Comparison of ENCODE assay signal across 7 mouse cellular contexts in the genomic region with DNA sequence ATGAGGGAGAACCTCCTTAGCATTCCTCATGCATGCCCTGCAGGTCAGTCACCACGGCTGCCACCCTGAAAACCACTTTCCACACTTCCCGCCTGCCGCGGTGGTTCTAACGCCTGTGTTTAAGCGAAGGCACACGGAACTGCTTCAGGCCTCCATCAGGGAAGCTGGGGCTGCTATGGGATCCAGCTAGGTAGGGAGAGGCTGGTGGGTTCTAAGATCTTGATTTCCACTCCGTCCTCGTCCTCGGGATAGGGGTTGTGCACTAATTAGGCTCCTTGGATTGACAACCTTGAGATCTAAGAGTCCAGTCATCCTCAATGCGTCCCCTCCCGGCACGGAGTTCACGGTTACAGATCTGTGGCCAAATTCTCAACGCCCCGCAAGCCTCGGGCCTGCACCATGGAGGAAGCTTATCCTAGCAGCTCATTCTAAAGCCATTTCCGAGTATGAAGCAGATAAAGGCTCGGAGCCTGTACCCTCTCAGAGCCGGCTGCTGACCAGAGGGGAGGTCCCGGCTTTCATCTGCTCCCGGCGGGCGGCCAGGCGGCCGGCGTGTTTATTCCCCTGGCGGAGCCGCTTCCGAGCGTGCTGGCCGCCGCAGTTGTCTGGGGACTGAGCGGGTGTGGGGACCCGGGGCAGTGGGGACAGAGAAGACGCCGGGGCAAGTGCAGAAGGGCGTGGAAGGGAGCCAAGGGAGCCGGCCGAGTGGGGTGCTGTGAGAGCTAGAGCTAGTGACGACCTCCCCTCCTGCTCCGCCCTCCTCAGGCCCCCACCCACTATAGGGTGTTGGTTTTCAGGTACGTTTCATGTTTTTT. TPM values are rescaled to one million over a fixed set of nuclear protein-coding genes. Genes with fewer than 3 reads are reported as not detected.
DNase-seq lines count a peak whose midpoint lies in the region; ATAC-seq and TF ChIP-seq lines count a peak whose summit lies in the region.

No protein-coding gene starts in this region.

- H3K9ac ChIP-seq in heart, embryonic 16.5 days (ENCODE audit: low read length): peak overlapping the region; percentile 34; the same call in 1 of the 2 replicates
- H3K9ac ChIP-seq in liver, embryonic 14.5 days (replicated peaks): no peak overlapping the region
- 0 out of 2 replicates have a peak overlapping the region, but pooled peaks have one; percentile 41 for H3K9ac ChIP-seq in neural tube, embryonic 13.5 days

- 4% methylated on average over 43 of the region's 43 CpGs for WGBS in heart, embryonic 16.5 days
- 2% methylated on average over 43 of the region's 43 CpGs for WGBS in liver, embryonic 14.5 days (ENCODE audit: insufficient replicate concordance)
- WGBS in neural tube, embryonic 13.5 days: 1% methylated on average over 42 of the region's 43 CpGs
- 6% methylated on average over 43 of the region's 43 CpGs for WGBS in thymus, adult 2 months

- no peaks in the 10 kb centered on the region for H3K9me3 ChIP-seq in heart, embryonic 16.5 days (replicated peaks; ENCODE audit: control insufficient read depth, low read length)
- H3K9me3 ChIP-seq in liver, embryonic 14.5 days (ENCODE audit: control insufficient read depth, low read length): no peaks in the 10 kb centered on the region
- H3K9me3 ChIP-seq in neural tube, embryonic 13.5 days: no peaks in the 10 kb centered on the region

- peak overlapping the region; percentile 26; the same call in 1 of the 2 replicates for H3K4me3 ChIP-seq in bone marrow macrophage, adult 2 months (ENCODE audit: insufficient read depth, low read length)
- H3K4me3 ChIP-seq in heart, embryonic 16.5 days (ENCODE audit: low read length): peak overlapping the region; percentile 46
- H3K4me3 ChIP-seq in liver, embryonic 14.5 days (ENCODE audit: insufficient read depth in 1 of 2, low read depth in 2 of 2, low read length in 2 of 2): no peak overlapping the region
- peak overlapping the region; percentile 21 for H3K4me3 ChIP-seq in neural tube, embryonic 13.5 days
- H3K4me3 ChIP-seq in thymus, adult 2 months (ENCODE audit: control insufficient read depth, insufficient read depth, low read length): no peak overlapping the region

- peak overlapping the region; percentile 62 for H3K4me2 ChIP-seq in heart, embryonic 16.5 days (ENCODE audit: low read depth, low read length)
- peak overlapping the region; percentile 20; the same call in 1 of the 2 replicates for H3K4me2 ChIP-seq in liver, embryonic 14.5 days (ENCODE audit: low read depth)
- peak overlapping the region; percentile 51 for H3K4me2 ChIP-seq in neural tube, embryonic 13.5 days

- no peak overlapping the region for H3K27ac ChIP-seq in bone marrow macrophage, adult 2 months (ENCODE audit: insufficient read depth, low read depth, low read length)
- H3K27ac ChIP-seq in heart, embryonic 16.5 days (ENCODE audit: low read length): no peak overlapping the region
- H3K27ac ChIP-seq in liver, embryonic 14.5 days: no peak overlapping the region
- H3K27ac ChIP-seq in neural tube, embryonic 13.5 days (replicated peaks): no peak overlapping the region
- H3K27ac ChIP-seq in thymus, adult 2 months (ENCODE audit: control insufficient read depth, insufficient read depth, low read length): no peak overlapping the region

- no peaks in the 10 kb centered on the region for H3K36me3 ChIP-seq in heart, embryonic 16.5 days (ENCODE audit: control insufficient read depth, insufficient read depth)
- H3K36me3 ChIP-seq in liver, embryonic 14.5 days (replicated peaks; ENCODE audit: control insufficient read depth, insufficient read depth, low read depth): no peaks in the 10 kb centered on the region
- no peaks in the 10 kb centered on the region for H3K36me3 ChIP-seq in neural tube, embryonic 13.5 days
- no peaks in the 10 kb centered on the region for H3K36me3 ChIP-seq in thymus, adult 2 months (ENCODE audit: control insufficient read depth, insufficient read depth, low read length)

- TF ChIP-seq EP300 in liver, embryonic 14.5 days (IDR thresholded peaks at IDR 0.05; ENCODE audit: low read depth): no peak

- TF ChIP-seq CTCF in bone marrow macrophage, adult 2 months (IDR thresholded peaks at IDR 0.05; ENCODE audit: low read depth, low read length): no peak
- no peak for TF ChIP-seq CTCF in liver, embryonic 14.5 days (IDR thresholded peaks at IDR 0.05; ENCODE audit: low read depth)
- no peak for TF ChIP-seq CTCF in thymus, adult 2 months (IDR thresholded peaks at IDR 0.05; ENCODE audit: borderline replicate concordance, control insufficient read depth, extremely low read depth, insufficient read depth, low read length, poor library complexity)

- no peaks in the 10 kb centered on the region for H3K4me1 ChIP-seq in bone marrow macrophage, adult 2 months (ENCODE audit: control insufficient read depth, insufficient read depth, low read length)
- H3K4me1 ChIP-seq in heart, embryonic 16.5 days (ENCODE audit: control insufficient read depth, insufficient read depth, low read length): 0 out of 2 replicates have a peak, but pooled peaks cover 2% of the 10 kb centered on the region
- H3K4me1 ChIP-seq in liver, embryonic 14.5 days (replicated peaks; ENCODE audit: control insufficient read depth in 2 of 2, insufficient read depth in 2 of 2, low read length in 1 of 2): no peaks in the 10 kb centered on the region
- H3K4me1 ChIP-seq in neural tube, embryonic 13.5 days (replicated peaks): peaks cover 10% of the 10 kb centered on the region
- no peaks in the 10 kb centered on the region for H3K4me1 ChIP-seq in thymus, adult 2 months (replicated peaks; ENCODE audit: control insufficient read depth, insufficient read depth, low read length)

- DNase-seq in MN1 (ENCODE audit: low spot score): peak; percentile 25
- no peak for DNase-seq in liver, embryonic 14.5 days (ENCODE audit: low read depth in 3 of 3, low spot score in 3 of 3)
- no peak for DNase-seq in cerebellum, adult 9-10 months
- no peak for DNase-seq in thymus, adult 2 months

- peak; percentile 41; the same call in 1 of the 2 replicates for ATAC-seq in heart, embryonic 16.5 days (replicated peaks; ENCODE audit: extremely low read depth, insufficient read depth, low FRiP score)
- no peak for ATAC-seq in liver, embryonic 14.5 days (ENCODE audit: insufficient read depth)
- no peak for ATAC-seq in neural tube, embryonic 13.5 days (ENCODE audit: low read depth)

- no peak for TF ChIP-seq POLR2A in bone marrow macrophage, adult 2 months (IDR thresholded peaks at IDR 0.05; ENCODE audit: borderline replicate concordance, low read depth, low read length)
- TF ChIP-seq POLR2A in thymus, adult 2 months (IDR thresholded peaks at IDR 0.05; ENCODE audit: control insufficient read depth, extremely low read depth, insufficient read depth, low read length, poor library complexity): no peak

- peaks cover 79% of the 10 kb centered on the region for H3K27me3 ChIP-seq in heart, embryonic 16.5 days (ENCODE audit: control insufficient read depth, insufficient read depth, low read length)
- peaks cover 81% of the 10 kb centered on the region for H3K27me3 ChIP-seq in liver, embryonic 14.5 days (ENCODE audit: control insufficient read depth, insufficient read depth, low read length)
- peaks cover 98% of the 10 kb centered on the region for H3K27me3 ChIP-seq in neural tube, embryonic 13.5 days
- H3K27me3 ChIP-seq in thymus, adult 2 months (ENCODE audit: control insufficient read depth, insufficient read depth, low read length): peaks cover 36% of the 10 kb centered on the region

RNA-seq across cellular contexts. Expression of a gene that starts 8.7 kb away (rescaled TPM):
- polyA plus RNA-seq in bone marrow macrophage, adult 2 months (2012; ENCODE audit: insufficient read depth, insufficient read length, missing spikeins): not detected in 2 replicates
- polyA plus RNA-seq in heart, embryonic 16.5 days (2015; fragmentation: Nextera tagmentation; extraction: Ambion mirVana): 0.72 and 5.0 TPM in 2 replicates
- 0.08 TPM in 1 of 2 replicates, not detected in the other for polyA plus RNA-seq in liver, embryonic 14.5 days (2012; rRNA removed)
- 0.04 TPM in 1 of 2 replicates, not detected in the other for polyA plus RNA-seq in liver, embryonic 14.5 days (2014; fragmentation: Nextera tagmentation; extraction: Ambion mirVana)
- 0.25 and 0.59 TPM in 2 replicates for polyA plus RNA-seq in neural tube, embryonic 13.5 days (2015; fragmentation: Nextera tagmentation; extraction: Ambion mirVana)
- 0.06 and 0.08 TPM in 2 replicates for polyA plus RNA-seq in thymus, adult 2 months (2012; rRNA removed)

RNA-seq across cellular contexts. Expression of a gene that starts 44.8 kb away (rescaled TPM):
- not detected in 2 replicates for polyA plus RNA-seq in bone marrow macrophage, adult 2 months (2012; ENCODE audit: insufficient read depth, insufficient read length, missing spikeins)
- not detected in 2 replicates for polyA plus RNA-seq in heart, embryonic 16.5 days (2015; fragmentation: Nextera tagmentation; extraction: Ambion mirVana)
- not detected in 2 replicates for polyA plus RNA-seq in liver, embryonic 14.5 days (2012; rRNA removed)
- polyA plus RNA-seq in liver, embryonic 14.5 days (2014; fragmentation: Nextera tagmentation; extraction: Ambion mirVana): not detected in 2 replicates
- polyA plus RNA-seq in neural tube, embryonic 13.5 days (2015; fragmentation: Nextera tagmentation; extraction: Ambion mirVana): not detected in 2 replicates
- not detected in 2 replicates for polyA plus RNA-seq in thymus, adult 2 months (2012; rRNA removed)

Comparison
In these comparisons a context has a peak if more than half of its experiments do, and no peak if none do; other contexts are left out.
1. H3K4me3 ChIP-seq: peak in bone marrow macrophage, adult 2 months (single experiment), heart, embryonic 16.5 days (single experiment) and neural tube, embryonic 13.5 days (single experiment); none in liver, embryonic 14.5 days (0 of 2) and thymus, adult 2 months (single experiment).
2. Peak in every context shown above with its lines, with median percentiles within 50 percentile points of each other: H3K4me2 ChIP-seq.